Mouse (Mus musculus): ENCODE data around the gene Gm128.

DNA sequence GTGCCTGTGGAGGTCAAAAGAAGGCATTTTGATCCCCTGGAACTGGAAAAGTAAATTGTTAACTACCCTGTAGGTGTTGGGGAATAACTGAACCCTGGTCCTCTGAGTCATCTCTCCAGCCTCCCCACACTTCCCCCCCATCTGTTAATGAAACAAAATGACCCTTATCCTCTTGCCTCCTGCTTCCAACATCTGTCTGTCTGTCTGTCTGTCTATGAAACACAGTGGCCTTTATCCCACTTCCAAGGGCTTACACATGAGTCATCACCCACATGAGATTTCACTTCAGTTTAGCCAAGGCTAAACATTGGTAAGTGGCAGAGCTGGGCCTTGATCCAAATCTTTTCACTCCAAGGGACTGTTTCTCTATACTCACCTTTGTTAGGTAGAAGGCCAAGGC is 26.5 kb upstream of the Gm128 start:
- no peak for TF ChIP-seq CTCF (IDR thresholded peaks at IDR 0.05; ENCODE audit: extremely low read depth, insufficient read depth, low read length)
- no peak for TF ChIP-seq POLR2A (IDR thresholded peaks at IDR 0.05; ENCODE audit: extremely low read depth, insufficient read depth, low read length)
